Mouse (Mus musculus): Measurements from ENCODE around the gene Gm436. TPM values are rescaled to one million over a fixed set of nuclear protein-coding genes. Genes with fewer than 3 reads are reported as not detected.

Gm436 gene
- not detected in 2 replicates for polyA plus RNA-seq (2014; fragmentation: Nextera tagmentation; extraction: Ambion mirVana)

DNA sequence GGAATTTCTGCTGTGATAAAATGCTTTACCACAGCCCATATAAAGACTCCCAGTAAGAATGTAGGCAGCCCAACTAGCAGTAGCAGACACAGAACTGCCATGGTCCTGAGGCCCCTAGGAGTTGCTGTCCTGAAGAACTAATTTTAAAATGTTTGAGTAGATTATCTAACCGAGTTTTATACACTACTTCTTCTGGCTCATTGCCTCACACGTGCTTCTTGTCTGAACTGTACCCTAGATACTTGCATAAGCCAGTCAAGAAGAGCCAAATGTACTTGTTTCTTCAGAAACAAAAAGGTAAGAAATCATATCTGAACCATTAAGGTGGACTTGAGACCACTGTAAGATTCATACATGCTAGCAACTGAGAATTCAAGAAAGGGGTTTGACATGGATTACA is at the start of gene Gm436:
Gene Gm436 (minus strand): TSS at position 101 of the 400 bp plus-strand sequence.
- no peaks in the 10 kb centered on the region for H3K36me3 ChIP-seq (replicated peaks; ENCODE audit: control insufficient read depth, insufficient read depth, low read depth, low read length)
- H3K4me1 ChIP-seq (ENCODE audit: control insufficient read depth, insufficient read depth, low read length) = no peaks in the 10 kb centered on the region
- H3K4me3 ChIP-seq (ENCODE audit: low read depth, low read length) = no peak within 1 kb of the TSS
- no peak within 1 kb of the TSS for H3K4me2 ChIP-seq (ENCODE audit: low read depth, low read length)
- ATAC-seq (replicated peaks; ENCODE audit: insufficient number of reproducible peaks, low FRiP score, low TSS enrichment, low read depth) (no peak), DNase-seq (ENCODE audit: low spot score) (no peak)
- H3K9ac ChIP-seq (replicated peaks; ENCODE audit: low read length) = no peak within 1 kb of the TSS
- 61% methylated on average over 2 of the region's 2 CpGs for WGBS
- no peaks in the 10 kb centered on the region for H3K27me3 ChIP-seq (ENCODE audit: control insufficient read depth, insufficient read depth, low read length)
- H3K27ac ChIP-seq (replicated peaks; ENCODE audit: low read depth, low read length) = no peak within 1 kb of the TSS
- no peaks in the 10 kb centered on the region for H3K9me3 ChIP-seq (replicated peaks; ENCODE audit: control insufficient read depth, low read length)

- H3K4me1 ChIP-seq (ENCODE audit: control insufficient read depth, insufficient read depth, low read length) = no peaks in the 10 kb centered on the region
- H3K4me3 ChIP-seq (ENCODE audit: low read depth, low read length) = no peak within 1 kb of the TSS
- H3K36me3 ChIP-seq (replicated peaks; ENCODE audit: control insufficient read depth, insufficient read depth, low read depth, low read length) = no peaks in the 10 kb centered on the region
- 89% methylated on average over 1 of the region's 1 CpGs for WGBS
- H3K9ac ChIP-seq (replicated peaks; ENCODE audit: low read length) = no peak within 1 kb of the TSS
- no peak within 1 kb of the TSS for H3K27ac ChIP-seq (replicated peaks; ENCODE audit: low read depth, low read length)
- H3K9me3 ChIP-seq (replicated peaks; ENCODE audit: control insufficient read depth, low read length) = peaks cover 7% of the 10 kb centered on the region
- no peak within 1 kb of the TSS for H3K4me2 ChIP-seq (ENCODE audit: low read depth, low read length)
- no peaks in the 10 kb centered on the region for H3K27me3 ChIP-seq (ENCODE audit: control insufficient read depth, insufficient read depth, low read length)
- no peak for ATAC-seq (replicated peaks; ENCODE audit: insufficient number of reproducible peaks, low FRiP score, low TSS enrichment, low read depth)
- DNase-seq (ENCODE audit: low spot score) = no peak
Observed at GRCm38 (mm10) chr4:144721304-144721703, 35.1 kb upstream of the Gm436 start, which contains the start of gene Gm13178. TSS of gene Gm13178 (minus strand) at chr4:144721404.

- Histone ChIP-seq H3K9me3 (replicated peaks; ENCODE audit: control insufficient read depth, low read length) (peaks cover 7% of the 10 kb centered on the region), H3K4me2 (ENCODE audit: low read depth, low read length) (no peak overlapping the region), H3K27me3 (ENCODE audit: control insufficient read depth, insufficient read depth, low read length) (no peaks in the 10 kb centered on the region), H3K4me1 (ENCODE audit: control insufficient read depth, insufficient read depth, low read length) (no peaks in the 10 kb centered on the region), H3K9ac (replicated peaks; ENCODE audit: low read length) (no peak overlapping the region), H3K27ac (replicated peaks; ENCODE audit: low read depth, low read length) (no peak overlapping the region), H3K4me3 (ENCODE audit: low read depth, low read length) (no peak overlapping the region), H3K36me3 (replicated peaks; ENCODE audit: control insufficient read depth, insufficient read depth, low read depth, low read length) (no peaks in the 10 kb centered on the region)
- DNase-seq (ENCODE audit: low spot score) (no peak), ATAC-seq (replicated peaks; ENCODE audit: insufficient number of reproducible peaks, low FRiP score, low TSS enrichment, low read depth) (no peak)
- WGBS = 90% methylated on average over 1 of the region's 1 CpGs
Observed at GRCm38 (mm10) chr4:144719691-144720090, 33.5 kb upstream of the Gm436 start.

DNA sequence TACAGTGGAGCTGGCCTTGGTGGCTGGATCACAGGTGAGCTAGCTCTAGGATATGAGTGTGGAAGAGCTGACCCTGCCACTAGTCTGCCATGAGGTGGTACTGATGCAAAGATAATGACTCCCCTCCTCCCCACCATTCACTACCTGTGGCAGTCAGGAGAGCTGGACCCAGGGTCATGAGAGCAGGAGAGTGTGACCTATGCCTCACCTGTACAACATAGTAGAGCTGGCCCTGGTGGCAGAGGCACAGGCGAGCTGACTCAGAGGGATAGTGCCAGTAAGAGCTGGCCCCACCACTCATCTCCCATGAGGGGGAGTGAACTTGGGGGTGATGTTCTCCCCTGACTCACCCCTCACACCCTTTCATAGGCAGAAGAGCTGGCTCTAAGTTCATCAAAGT is 32.1 kb upstream of the Gm436 start:
- H3K9me3 ChIP-seq (replicated peaks; ENCODE audit: control insufficient read depth, low read length) = peaks cover 7% of the 10 kb centered on the region
- no peaks in the 10 kb centered on the region for H3K4me1 ChIP-seq (ENCODE audit: control insufficient read depth, insufficient read depth, low read length)
- WGBS = 85% methylated on average over 1 of the region's 1 CpGs
- no peak for ATAC-seq (replicated peaks; ENCODE audit: insufficient number of reproducible peaks, low FRiP score, low TSS enrichment, low read depth)
- DNase-seq (ENCODE audit: low spot score) = no peak
- no peak overlapping the region for H3K9ac ChIP-seq (replicated peaks; ENCODE audit: low read length)
- no peak overlapping the region for H3K27ac ChIP-seq (replicated peaks; ENCODE audit: low read depth, low read length)
- H3K4me2 ChIP-seq (ENCODE audit: low read depth, low read length) = no peak overlapping the region
- no peaks in the 10 kb centered on the region for H3K27me3 ChIP-seq (ENCODE audit: control insufficient read depth, insufficient read depth, low read length)
- H3K36me3 ChIP-seq (replicated peaks; ENCODE audit: control insufficient read depth, insufficient read depth, low read depth, low read length) = no peaks in the 10 kb centered on the region
- H3K4me3 ChIP-seq (ENCODE audit: low read depth, low read length) = no peak overlapping the region

DNA sequence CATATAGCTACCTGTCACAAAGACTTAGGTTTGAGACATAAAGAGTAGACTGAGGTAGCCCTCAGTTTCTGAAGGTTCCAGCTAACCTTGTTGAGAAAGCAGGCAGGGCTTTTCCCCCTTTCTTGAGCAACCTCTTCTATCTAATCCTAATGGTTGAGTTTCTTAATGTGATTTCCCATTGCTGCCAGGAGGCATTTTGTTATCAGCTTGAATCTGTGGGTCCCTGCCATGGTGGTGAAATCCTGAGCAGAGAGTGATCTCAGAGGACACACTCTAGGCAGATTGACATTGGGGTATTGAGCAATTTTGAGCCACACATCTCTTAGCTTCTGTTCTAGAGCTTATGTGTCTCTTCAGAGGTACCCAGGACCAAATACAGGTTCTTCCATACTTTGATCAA is 47.9 kb downstream of the Gm436 start:
- no peak overlapping the region for H3K4me2 ChIP-seq (ENCODE audit: low read depth, low read length)
- H3K36me3 ChIP-seq (replicated peaks; ENCODE audit: control insufficient read depth, insufficient read depth, low read depth, low read length) = no peaks in the 10 kb centered on the region
- no peak overlapping the region for H3K27ac ChIP-seq (replicated peaks; ENCODE audit: low read depth, low read length)
- no peak overlapping the region for H3K4me3 ChIP-seq (ENCODE audit: low read depth, low read length)
- peaks cover 2% of the 10 kb centered on the region; the same call in 1 of the 2 replicates for H3K9me3 ChIP-seq (replicated peaks; ENCODE audit: control insufficient read depth, low read length)
- ATAC-seq (replicated peaks; ENCODE audit: insufficient number of reproducible peaks, low FRiP score, low TSS enrichment, low read depth) (no peak), DNase-seq (ENCODE audit: low spot score) (no peak)
- no peaks in the 10 kb centered on the region for H3K4me1 ChIP-seq (ENCODE audit: control insufficient read depth, insufficient read depth, low read length)
- no peaks in the 10 kb centered on the region for H3K27me3 ChIP-seq (ENCODE audit: control insufficient read depth, insufficient read depth, low read length)
- H3K9ac ChIP-seq (replicated peaks; ENCODE audit: low read length) = no peak overlapping the region

Other genes starting within 250 kb of the Gm436 start
- gene 1700012P22Rik, start 247.6 kb downstream of the Gm436 start, polyA plus RNA-seq (2014; fragmentation: Nextera tagmentation; extraction: Ambion mirVana) = not detected in 2 replicates
- not detected in 2 replicates for gene Gm9944, start 233.1 kb downstream of the Gm436 start, polyA plus RNA-seq (2014; fragmentation: Nextera tagmentation; extraction: Ambion mirVana)
- gene Aadacl3, start 222.6 kb downstream of the Gm436 start, polyA plus RNA-seq (2014; fragmentation: Nextera tagmentation; extraction: Ambion mirVana) = not detected in 2 replicates
- gene 9430007A20Rik, start 166.5 kb downstream of the Gm436 start, polyA plus RNA-seq (2014; fragmentation: Nextera tagmentation; extraction: Ambion mirVana) = not detected in 2 replicates
- gene Gm13124, start 121.2 kb downstream of the Gm436 start, polyA plus RNA-seq (2014; fragmentation: Nextera tagmentation; extraction: Ambion mirVana) = not detected in 2 replicates
- not detected in 2 replicates for gene Aadacl4, start 72.7 kb downstream of the Gm436 start, polyA plus RNA-seq (2014; fragmentation: Nextera tagmentation; extraction: Ambion mirVana)
- not detected in 2 replicates for gene Gm13178, start 35.0 kb upstream of the Gm436 start, polyA plus RNA-seq (2014; fragmentation: Nextera tagmentation; extraction: Ambion mirVana)
- gene Gm438, start 100.2 kb upstream of the Gm436 start, polyA plus RNA-seq (2014; fragmentation: Nextera tagmentation; extraction: Ambion mirVana) = not detected in 2 replicates
- 41.9 and 45.7 TPM in 2 replicates for gene Dhrs3, start 206.5 kb upstream of the Gm436 start, polyA plus RNA-seq (2014; fragmentation: Nextera tagmentation; extraction: Ambion mirVana)

Measured in embryonic facial prominence, embryonic 11.5 days (tissue).